Mouse (Mus musculus): ENCODE measurements at regions not wholly inside any gene's neighbourhood (a gene's known extent, or its start where the extent isn't known, plus 50 kb on each side); places are given as distances from the start of the nearest gene placed in this dataset.

- TF ChIP-seq CTCF (IDR thresholded peaks at IDR 0.05; ENCODE audit: borderline replicate concordance, insufficient read depth, low read depth, low read length) (no peak), POLR2A (IDR thresholded peaks at IDR 0.05; ENCODE audit: borderline replicate concordance, insufficient read depth, low read length) (no peak)
Observed at GRCm38 (mm10) chr1:4570730-4571129, 237.0 kb upstream of the Gm37988 start.
